Mouse (Mus musculus) MEL (cell line): ENCODE results near the gene Ska3. TPM values are rescaled to one million over a fixed set of nuclear protein-coding genes. Genes with fewer than 3 reads are reported as not detected.

Source experiments
- DNase-seq: peaks from one replicate; pipeline ENCODE4 v3.0.0; 2011; ENCODE audit warnings: low read depth, low spot score
- H3K27ac ChIP-seq: 2 replicates; pipeline ENCODE4 v1.5.1; 2012; ENCODE audit warnings: low read depth, mild to moderate bottlenecking, control low read depth, low read length, moderate library complexity; ENCODE audit not compliant: control insufficient read depth
- H3K27me3 ChIP-seq, 2 experiments: fragments of 150-350 bp in 1 of 2; sonication (generic) in 1 of 2; 2 replicates each; pipeline ENCODE4 v1.6.1; 2012; ENCODE audit warnings: low read length in 2 of 2, mild to moderate bottlenecking in 2 of 2, improper control_type of control experiment in 1 of 2, moderate library complexity in 1 of 2; ENCODE audit not compliant: insufficient read depth in 2 of 2, control insufficient read depth in 1 of 2
- H3K36me3 ChIP-seq, 2 experiments: 2 replicates each; pipeline ENCODE4 v1.6.1; 2012 to 2014; ENCODE audit warnings: low read length in 2 of 2, improper control_type of control experiment in 1 of 2, inconsistent platforms in 1 of 2, mild to moderate bottlenecking in 1 of 2; ENCODE audit not compliant: insufficient read depth in 2 of 2, control insufficient read depth in 1 of 2
- H3K4me1 ChIP-seq, 2 experiments: fragments of 150-350 bp in 1 of 2; sonication (generic) in 1 of 2; 2 replicates each; pipeline ENCODE4 v1.6.1; 2012; ENCODE audit warnings: low read length in 2 of 2, improper control_type of control experiment in 1 of 2, mild to moderate bottlenecking in 1 of 2; ENCODE audit not compliant: insufficient read depth in 2 of 2, control insufficient read depth in 1 of 2
- H3K4me3 ChIP-seq, 2 experiments: fragments of 150-350 bp in 1 of 2; sonication (generic) in 1 of 2; 2 replicates each; pipeline ENCODE4 v1.5.1; 2012; ENCODE audit warnings: low read depth in 2 of 2, low read length in 2 of 2, mild to moderate bottlenecking in 2 of 2, moderate library complexity in 2 of 2, control low read depth in 1 of 2, improper control_type of control experiment in 1 of 2; ENCODE audit not compliant: control insufficient read depth in 1 of 2, insufficient read depth in 1 of 2
- H3K79me2 ChIP-seq: 2 replicates; pipeline ENCODE4 v1.6.1; 2012; ENCODE audit warnings: mild to moderate bottlenecking, low read length, moderate library complexity; ENCODE audit not compliant: control insufficient read depth, poor library complexity, insufficient read depth
- H3K9ac ChIP-seq: 2 replicates; pipeline ENCODE4 v1.6.1; 2012; ENCODE audit warnings: low read depth, mild to moderate bottlenecking, control low read depth, low read length, moderate library complexity; ENCODE audit not compliant: control insufficient read depth, poor library complexity, severe bottlenecking
- H3K9me3 ChIP-seq: fragments of 150-350 bp; sonication (generic); replicated peaks from 2 replicates; pipeline ENCODE4 v1.6.1; 2012; ENCODE audit warnings: mild to moderate bottlenecking, low read length, improper control_type of control experiment, moderate library complexity; ENCODE audit not compliant: insufficient read depth
- BHLHE40 ChIP-seq: IDR thresholded peaks from 2 replicates; pipeline ENCODE4 v1.6.1; 2012; ENCODE audit warnings: low read depth, mild to moderate bottlenecking, inconsistent platforms, low read length, improper control_type of control experiment, borderline replicate concordance
- CHD2 ChIP-seq: IDR thresholded peaks from 2 replicates; pipeline ENCODE4 v1.6.1; 2011; ENCODE audit warnings: low read length, improper control_type of control experiment
- CTCF ChIP-seq, 3 experiments: IDR thresholded peaks in 2 of 3; conservative IDR thresholded peaks in 1 of 3; 2 replicates each; pipeline ENCODE4 v1.5.1; 2011 to 2012; ENCODE audit warnings: low read length in 3 of 3, low read depth in 2 of 3, mild to moderate bottlenecking in 2 of 3, improper control_type of control experiment in 1 of 3, inconsistent platforms in 1 of 3, mixed read lengths in 1 of 3, moderate library complexity in 1 of 3; ENCODE audit not compliant: control insufficient read depth in 1 of 3, insufficient read depth in 1 of 3, poor library complexity in 1 of 3, severe bottlenecking in 1 of 3
- ELF1 ChIP-seq: IDR thresholded peaks from 2 replicates; pipeline ENCODE4 v1.6.1; 2014; ENCODE audit warnings: low read depth, mild to moderate bottlenecking, inconsistent platforms, low read length, improper control_type of control experiment, moderate library complexity
- GABPA ChIP-seq: IDR thresholded peaks from 2 replicates; pipeline ENCODE4 v1.6.1; 2012; ENCODE audit warnings: low read depth, mild to moderate bottlenecking, inconsistent platforms, low read length, improper control_type of control experiment, moderate library complexity
- GATA1 ChIP-seq: IDR thresholded peaks from 2 replicates; pipeline ENCODE4 v1.6.1; 2011; ENCODE audit warnings: low read depth, low read length, improper control_type of control experiment
- HCFC1 ChIP-seq: IDR thresholded peaks from 2 replicates; pipeline ENCODE4 v1.6.1; 2012; ENCODE audit warnings: low read depth, mild to moderate bottlenecking, inconsistent platforms, low read length, improper control_type of control experiment, moderate library complexity
- MAX ChIP-seq: IDR thresholded peaks from 2 replicates; pipeline ENCODE4 v1.6.1; 2011; ENCODE audit warnings: low read length, improper control_type of control experiment
- MAZ ChIP-seq: IDR thresholded peaks from 2 replicates; pipeline ENCODE4 v1.6.1; 2012; ENCODE audit warnings: low read depth, mild to moderate bottlenecking, inconsistent platforms, low read length, improper control_type of control experiment
- MXI1 ChIP-seq: IDR thresholded peaks from 2 replicates; pipeline ENCODE4 v1.6.1; 2011; ENCODE audit warnings: mild to moderate bottlenecking, low read depth, low read length, improper control_type of control experiment
- MYB ChIP-seq: IDR thresholded peaks from 2 replicates; pipeline ENCODE4 v1.6.1; 2011; ENCODE audit warnings: mild to moderate bottlenecking, low read depth, low read length, improper control_type of control experiment
- MYC ChIP-seq: IDR thresholded peaks from 2 replicates; pipeline ENCODE4 v1.6.1; 2011; ENCODE audit warnings: low read depth, mild to moderate bottlenecking, low read length, improper control_type of control experiment, moderate library complexity
- NRF1 ChIP-seq: IDR thresholded peaks from 2 replicates; pipeline ENCODE4 v1.6.1; 2014; ENCODE audit warnings: low read depth, mild to moderate bottlenecking, inconsistent platforms, low read length, improper control_type of control experiment, moderate library complexity; ENCODE audit not compliant: poor library complexity, insufficient read depth, severe bottlenecking
- POLR2A ChIP-seq, 2 experiments: IDR thresholded peaks; 2 replicates each; pipeline ENCODE4 v1.6.1; 2011 to 2012; ENCODE audit warnings: low read length in 2 of 2, mild to moderate bottlenecking in 2 of 2, control low read depth in 1 of 2, improper control_type of control experiment in 1 of 2, low read depth in 1 of 2, moderate library complexity in 1 of 2; ENCODE audit not compliant: control insufficient read depth in 1 of 2, insufficient read depth in 1 of 2, poor library complexity in 1 of 2
- POLR2AphosphoS2 ChIP-seq: IDR thresholded peaks from 2 replicates; pipeline ENCODE4 v1.6.1; 2011; ENCODE audit warnings: low read length, improper control_type of control experiment
- POLR2AphosphoS5 ChIP-seq: IDR thresholded peaks from 2 replicates; pipeline ENCODE4 v1.6.1; 2012; ENCODE audit warnings: low read depth, borderline replicate concordance, mild to moderate bottlenecking, inconsistent platforms, low read length, moderate library complexity, mixed read lengths
- RCOR1 ChIP-seq: IDR thresholded peaks from 2 replicates; pipeline ENCODE4 v1.6.1; 2012; ENCODE audit warnings: low read depth, mild to moderate bottlenecking, inconsistent platforms, low read length, improper control_type of control experiment
- SIN3A ChIP-seq: IDR thresholded peaks from 2 replicates; pipeline ENCODE4 v1.6.1; 2012; ENCODE audit warnings: low read length, improper control_type of control experiment, inconsistent platforms
- SMC3 ChIP-seq: IDR thresholded peaks from 2 replicates; pipeline ENCODE4 v1.6.1; 2011; ENCODE audit warnings: low read depth, low read length, improper control_type of control experiment
- TAL1 ChIP-seq: IDR thresholded peaks from 2 replicates; pipeline ENCODE4 v1.6.1; 2012; ENCODE audit warnings: mild to moderate bottlenecking, inconsistent platforms, low read length, moderate library complexity, mixed read lengths
- TBP ChIP-seq: IDR thresholded peaks from 2 replicates; pipeline ENCODE4 v1.8.0; 2011; ENCODE audit warnings: low read depth, low read length, improper control_type of control experiment
- USF1 ChIP-seq: IDR thresholded peaks from 2 replicates; pipeline ENCODE4 v1.6.1; 2014; ENCODE audit warnings: low read depth, mild to moderate bottlenecking, inconsistent platforms, low read length, improper control_type of control experiment, moderate library complexity
- ZC3H11A ChIP-seq: IDR thresholded peaks from 2 replicates; pipeline ENCODE4 v1.6.1; 2012; ENCODE audit warnings: low read depth, mild to moderate bottlenecking, inconsistent platforms, low read length, improper control_type of control experiment
- ZKSCAN1 ChIP-seq: IDR thresholded peaks from 2 replicates; pipeline ENCODE4 v1.6.1; 2012; ENCODE audit warnings: low read depth, mild to moderate bottlenecking, inconsistent platforms, low read length, improper control_type of control experiment, moderate library complexity
- polyA plus RNA-seq, 2 experiments: library from polyadenylated mRNA; stranded (reverse) in 1 of 2; unstranded in 1 of 2; fragments of >175 nt in 1 of 2; fragments of >200 nt in 1 of 2; gene quantifications; 2 replicates each; pipeline versions ENCODE4 v1.2.1 to v1.2.4; 2012; ENCODE audit warnings: low replicate concordance in 2 of 2, low read depth in 1 of 2; ENCODE audit not compliant: insufficient read length in 2 of 2, insufficient read depth in 1 of 2, missing spikeins in 1 of 2
- total RNA-seq: library from RNA; depleted of rRNA; stranded (reverse); fragments of 300-350 nt; gene quantifications from 2 replicates; pipeline ENCODE4 v1.2.3, GENCODE M21; 2012

Ska3 gene
- total and polyA plus RNA-seq, 3 experiments = 20.2 to 29.7 TPM; not detected in 1

DNA sequence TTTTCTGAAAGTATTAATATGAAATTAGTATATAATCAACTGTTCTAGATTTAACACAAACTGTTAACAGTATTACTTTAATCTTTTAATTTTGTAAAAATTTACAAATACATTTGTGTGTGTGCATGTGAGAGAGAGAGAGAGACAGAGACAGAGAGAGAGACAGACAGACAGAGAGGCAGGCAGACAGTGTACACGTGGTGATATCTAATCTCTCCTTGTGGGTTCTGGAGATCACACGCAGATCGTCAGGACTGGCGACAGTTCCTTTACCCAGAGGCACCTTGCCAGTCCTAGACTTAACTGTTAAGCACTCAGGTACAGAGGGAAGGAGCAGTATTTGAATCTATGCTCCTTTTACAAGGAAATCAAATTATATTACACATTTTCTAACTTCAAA lies 5.1 kb downstream of the Ska3 start (continued):
- TF ChIP-seq MYC (peak; percentile 69; the same call in 1 of the 2 replicates), CTCF (IDR thresholded peaks at IDR 0.05 in 2 of 3, conservative IDR thresholded peaks at IDR 0.05 in 1 of 3; ENCODE audit: control insufficient read depth in 1 of 3, insufficient read depth in 1 of 3, low read depth in 2 of 3, low read length in 3 of 3, poor library complexity in 1 of 3, severe bottlenecking in 1 of 3) (no peak), ZC3H11A (no peak), NRF1 (no peak), HCFC1 (no peak), SIN3A (peak; percentile 72), GATA1 (peak; percentile 73), POLR2A (IDR thresholded peaks at IDR 0.05; ENCODE audit: control insufficient read depth in 1 of 2, insufficient read depth in 1 of 2, low read depth in 1 of 2, low read length in 2 of 2, poor library complexity in 1 of 2) (no peak), POLR2AphosphoS5 (no peak), CHD2 (no peak), SMC3 (no peak), MAZ (no peak), MAX (peak; percentile 80), TAL1 (no peak), TBP (no peak), MYB (no peak), ZKSCAN1 (no peak), BHLHE40 (no peak; the same call in 1 of the 2 replicates), ELF1 (no peak), RCOR1 (no peak), USF1 (peak; percentile 62; the same call in 1 of the 2 replicates), MXI1 (peak; percentile 79)

GRCm38 (mm10) chr14:57811844-57812243 lies 14.1 kb downstream of the Ska3 start:
- Histone ChIP-seq H3K4me3 (no peak overlapping the region), H3K27ac (no peak overlapping the region), H3K79me2 (0 out of 2 replicates have a peak, but pooled peaks cover 2% of the 10 kb centered on the region), H3K4me1 (no peaks in the 10 kb centered on the region), H3K9ac (no peak overlapping the region), H3K27me3 (no peaks in the 10 kb centered on the region), H3K9me3 (no peaks in the 10 kb centered on the region), H3K36me3 (peaks cover 0 to 32% of the 10 kb centered on the region in 2 experiments; a peak in 3 of 4 replicates)
- TF ChIP-seq GABPA (no peak), SMC3 (no peak), CTCF (IDR thresholded peaks at IDR 0.05 in 2 of 3, conservative IDR thresholded peaks at IDR 0.05 in 1 of 3; ENCODE audit: control insufficient read depth in 1 of 3, insufficient read depth in 1 of 3, low read depth in 2 of 3, low read length in 3 of 3, poor library complexity in 1 of 3, severe bottlenecking in 1 of 3) (peak in 2 of 3 experiments; percentile 1 to 7; a peak in 1 of 6 replicates), POLR2AphosphoS5 (no peak), POLR2AphosphoS2 (no peak), MAX (no peak)
- no peak for DNase-seq
